Mouse (Mus musculus) intestine, embryonic 15.5 days (tissue): ENCODE results near the gene Ipo9. TPM values are rescaled to one million over a fixed set of nuclear protein-coding genes. Genes with fewer than 3 reads are reported as not detected.
"Not testable (repeated sequence)": the region's sequence is repeated elsewhere in the genome, so short reads cannot be mapped to it uniquely, and the experiment has no call there.

Experiments
- ATAC-seq: fragments of 200-750 bp; cut with Nextera tagmentation; 2 replicates; pipeline ENCODE4 v1.8.0; 2017; ENCODE audit warnings: moderate TSS enrichment, moderate library complexity
- H3K27ac ChIP-seq: fragments of 300-500 bp; sonication (generic); 2 replicates; pipeline ENCODE4 v1.5.1; 2015; ENCODE audit warnings: mild to moderate bottlenecking, inconsistent platforms
- H3K27me3 ChIP-seq: fragments of 300-500 bp; sonication (generic); replicated peaks from 2 replicates; pipeline ENCODE4 v1.6.1; 2015; ENCODE audit warnings: inconsistent platforms
- H3K36me3 ChIP-seq: fragments of 300-500 bp; sonication (generic); 2 replicates; pipeline ENCODE4 v1.6.1; 2015; ENCODE audit warnings: inconsistent platforms
- H3K4me1 ChIP-seq: fragments of 300-500 bp; sonication (generic); replicated peaks from 2 replicates; pipeline ENCODE4 v1.6.1; 2015; ENCODE audit warnings: inconsistent platforms
- H3K4me2 ChIP-seq: fragments of 300-500 bp; sonication (generic); replicated peaks from 2 replicates; pipeline ENCODE4 v1.6.1; 2015; ENCODE audit warnings: mild to moderate bottlenecking, inconsistent platforms
- H3K4me3 ChIP-seq: fragments of 300-500 bp; sonication (generic); replicated peaks from 2 replicates; pipeline ENCODE4 v1.5.1; 2015; ENCODE audit warnings: inconsistent platforms
- H3K9ac ChIP-seq: fragments of 300-500 bp; sonication (generic); 2 replicates; pipeline ENCODE4 v1.6.1; 2015; ENCODE audit warnings: inconsistent platforms
- H3K9me3 ChIP-seq: fragments of 300-500 bp; sonication (generic); 2 replicates; pipeline ENCODE4 v1.6.1; 2016; ENCODE audit warnings: inconsistent platforms
- WGBS: fragments of 180-500 bp; shearing (Covaris S2); methylation state at CpG from one replicate; pipeline ENCODE4 v1.1.7; 2015; 5-methylcytosine and 5-hydroxymethylcytosine counted together
- polyA plus RNA-seq: library from polyadenylated mRNA; unstranded; fragments of >200 nt; fragmentation: Nextera tagmentation; extraction: Ambion mirVana; gene quantifications from 2 replicates; pipeline ENCODE4 v1.2.1, GENCODE M21; 2015

Ipo9 gene
- polyA plus RNA-seq, 1 experiment from 2014 or later = 85.6 TPM

- peaks cover 22% of the 10 kb centered on the region for H3K4me1 ChIP-seq
- H3K4me2 ChIP-seq = no peak overlapping the region
- peaks cover 3% of the 10 kb centered on the region; the same call in 1 of the 2 replicates for H3K36me3 ChIP-seq
- no peaks in the 10 kb centered on the region for H3K27me3 ChIP-seq
- H3K27ac ChIP-seq = no peak overlapping the region
- H3K9me3 ChIP-seq = no peaks in the 10 kb centered on the region
- WGBS = 95% methylated on average over 10 of the region's 10 CpGs
- no peak overlapping the region for H3K4me3 ChIP-seq
- ATAC-seq = no peak
- no peak overlapping the region for H3K9ac ChIP-seq
These were observed 3.7 kb downstream of the Ipo9 start for GRCm38 (mm10) chr1:135426645-135427044.

- Histone ChIP-seq H3K36me3 (peaks cover 17% of the 10 kb centered on the region), H3K9me3 (no peaks in the 10 kb centered on the region), H3K4me3 (no peak overlapping the region), H3K4me2 (no peak overlapping the region), H3K27ac (no peak overlapping the region), H3K4me1 (0 out of 2 replicates have a peak, but pooled peaks cover 4% of the 10 kb centered on the region), H3K27me3 (no peaks in the 10 kb centered on the region), H3K9ac (no peak overlapping the region)
- WGBS = 92% methylated on average over 6 of the region's 6 CpGs
- no peak for ATAC-seq
These were observed 7.5 kb downstream of the Ipo9 start for GRCm38 (mm10) chr1:135422772-135423171.

GRCm38 (mm10) chr1:135413996-135414395, 16.3 kb downstream of the Ipo9 start:
- Histone ChIP-seq H3K4me3 (no peak overlapping the region), H3K9me3 (no peaks in the 10 kb centered on the region), H3K27ac (no peak overlapping the region), H3K27me3 (no peaks in the 10 kb centered on the region), H3K4me2 (no peak overlapping the region), H3K9ac (no peak overlapping the region), H3K36me3 (peaks cover 54% of the 10 kb centered on the region), H3K4me1 (no peaks in the 10 kb centered on the region)
- ATAC-seq = no peak

- ATAC-seq = no peak
- no peak overlapping the region for H3K27ac ChIP-seq
- no peak overlapping the region for H3K4me2 ChIP-seq
- no peak overlapping the region for H3K4me3 ChIP-seq
- H3K4me1 ChIP-seq = no peaks in the 10 kb centered on the region
- peaks cover 48% of the 10 kb centered on the region for H3K36me3 ChIP-seq
- H3K9ac ChIP-seq = no peak overlapping the region
- H3K27me3 ChIP-seq = no peaks in the 10 kb centered on the region
- 82% methylated on average over 4 of the region's 4 CpGs for WGBS
- no peaks in the 10 kb centered on the region for H3K9me3 ChIP-seq
These were observed 18.2 kb downstream of the Ipo9 start for GRCm38 (mm10) chr1:135412130-135412529.

GRCm38 (mm10) chr1:135410967-135411366, 19.3 kb downstream of the Ipo9 start:
- H3K9ac ChIP-seq = no peak overlapping the region
- no peaks in the 10 kb centered on the region for H3K9me3 ChIP-seq
- H3K27ac ChIP-seq = no peak overlapping the region
- peaks cover 48% of the 10 kb centered on the region for H3K36me3 ChIP-seq
- WGBS = 53% methylated on average over 2 of the region's 2 CpGs
- H3K27me3 ChIP-seq = no peaks in the 10 kb centered on the region
- no peak overlapping the region for H3K4me2 ChIP-seq
- no peak overlapping the region for H3K4me3 ChIP-seq
- ATAC-seq = no peak
- H3K4me1 ChIP-seq = no peaks in the 10 kb centered on the region

- no peak overlapping the region for H3K4me2 ChIP-seq
- H3K36me3 ChIP-seq = peaks cover 55% of the 10 kb centered on the region
- no peaks in the 10 kb centered on the region for H3K4me1 ChIP-seq
- no peak for ATAC-seq
- H3K27me3 ChIP-seq = no peaks in the 10 kb centered on the region
- H3K9ac ChIP-seq = no peak overlapping the region
- H3K27ac ChIP-seq = no peak overlapping the region
- WGBS = 99% methylated on average over 4 of the region's 4 CpGs
- no peaks in the 10 kb centered on the region for H3K9me3 ChIP-seq
- no peak overlapping the region for H3K4me3 ChIP-seq
These were observed 21.3 kb downstream of the Ipo9 start for GRCm38 (mm10) chr1:135408973-135409372.

- Histone ChIP-seq H3K4me1 (no peaks in the 10 kb centered on the region), H3K4me3 (no peak overlapping the region), H3K27me3 (no peaks in the 10 kb centered on the region), H3K9ac (no peak overlapping the region), H3K27ac (no peak overlapping the region), H3K9me3 (no peaks in the 10 kb centered on the region), H3K36me3 (peaks cover 61% of the 10 kb centered on the region), H3K4me2 (no peak overlapping the region)
- no peak for ATAC-seq
- 82% methylated on average over 7 of the region's 7 CpGs for WGBS
These were observed 24.9 kb downstream of the Ipo9 start for GRCm38 (mm10) chr1:135405356-135405755.

- H3K4me3 ChIP-seq = no peak overlapping the region
- WGBS = 91% methylated on average over 3 of the region's 3 CpGs
- H3K27me3 ChIP-seq = no peaks in the 10 kb centered on the region
- H3K9ac ChIP-seq = no peak overlapping the region
- peaks cover 53% of the 10 kb centered on the region for H3K36me3 ChIP-seq
- H3K27ac ChIP-seq = no peak overlapping the region
- H3K4me2 ChIP-seq = no peak overlapping the region
- no peaks in the 10 kb centered on the region for H3K4me1 ChIP-seq
- no peak for ATAC-seq
- H3K9me3 ChIP-seq = no peaks in the 10 kb centered on the region
These were observed 28.7 kb downstream of the Ipo9 start for GRCm38 (mm10) chr1:135401452-135402110.

GRCm38 (mm10) chr1:135399466-135399865, 30.8 kb downstream of the Ipo9 start:
- no peak for ATAC-seq
- H3K9me3 ChIP-seq = no peaks in the 10 kb centered on the region
- no peaks in the 10 kb centered on the region for H3K27me3 ChIP-seq
- WGBS = 94% methylated on average over 5 of the region's 5 CpGs
- H3K36me3 ChIP-seq = peaks cover 46% of the 10 kb centered on the region
- H3K4me3 ChIP-seq = no peak overlapping the region
- H3K4me2 ChIP-seq = no peak overlapping the region
- no peak overlapping the region for H3K27ac ChIP-seq
- H3K4me1 ChIP-seq = no peaks in the 10 kb centered on the region
- no peak overlapping the region for H3K9ac ChIP-seq

- WGBS = 87% methylated on average over 9 of the region's 9 CpGs
- no peaks in the 10 kb centered on the region for H3K4me1 ChIP-seq
- no peaks in the 10 kb centered on the region for H3K9me3 ChIP-seq
- no peaks in the 10 kb centered on the region for H3K27me3 ChIP-seq
- H3K36me3 ChIP-seq = peaks cover 50% of the 10 kb centered on the region
- no peak overlapping the region for H3K9ac ChIP-seq
- no peak for ATAC-seq
- H3K27ac ChIP-seq = no peak overlapping the region
- no peak overlapping the region for H3K4me2 ChIP-seq
- H3K4me3 ChIP-seq = no peak overlapping the region
These were observed 45.1 kb downstream of the Ipo9 start for GRCm38 (mm10) chr1:135385161-135385560.

GRCm38 (mm10) chr1:135384171-135384570, 46.1 kb downstream of the Ipo9 start:
- Histone ChIP-seq H3K36me3 (peaks cover 42% of the 10 kb centered on the region), H3K27me3 (no peaks in the 10 kb centered on the region)
- 96% methylated on average over 5 of the region's 5 CpGs for WGBS

GRCm38 (mm10) chr1:135381560-135381959, 48.7 kb downstream of the Ipo9 start:
- H3K4me2 ChIP-seq, H3K4me1 ChIP-seq, ATAC-seq, H3K9me3 ChIP-seq, H3K9ac ChIP-seq, H3K27ac ChIP-seq, H3K27me3 ChIP-seq, H3K4me3 ChIP-seq: not testable (repeated sequence)
- H3K36me3 ChIP-seq = peaks cover 21% of the 10 kb centered on the region
- 65% methylated on average over 6 of the region's 6 CpGs for WGBS

More at GRCm38 (mm10) chr1:135384171-135384570, 46.1 kb downstream of the Ipo9 start:
- Histone ChIP-seq H3K27ac (no peak overlapping the region), H3K9ac (no peak overlapping the region), H3K9me3 (no peaks in the 10 kb centered on the region), H3K4me1 (no peaks in the 10 kb centered on the region), H3K4me2 (no peak overlapping the region), H3K4me3 (no peak overlapping the region)
- ATAC-seq = no peak
